Mouse (Mus musculus): ENCODE measurements at regions not wholly inside any gene's neighbourhood (a gene's known extent, or its start where the extent isn't known, plus 50 kb on each side); places are given as distances from the start of the nearest gene placed in this dataset.

GRCm38 (mm10) chr5:133821273-133821672 lies 278.2 kb upstream of the Castor2 start:
- no peak for DNase-seq (ENCODE audit: low spot score)

- DNase-seq (ENCODE audit: low spot score) = no peak
Measured at GRCm38 (mm10) chr5:133815462-133815861, 284.0 kb upstream of the Castor2 start.

GRCm38 (mm10) chr5:133814436-133814835 lies 285.1 kb upstream of the Castor2 start:
- no peak for DNase-seq (ENCODE audit: low spot score)

- DNase-seq (ENCODE audit: low spot score) = no peak
Measured at GRCm38 (mm10) chr5:133812216-133812615, 287.3 kb upstream of the Castor2 start.

GRCm38 (mm10) chr5:133806891-133807290 lies 292.6 kb upstream of the Castor2 start:
- no peak for DNase-seq (ENCODE audit: low spot score)

GRCm38 (mm10) chr5:133802001-133802400 lies 297.5 kb upstream of the Castor2 start:
- DNase-seq (ENCODE audit: low spot score) = peak; percentile 1

GRCm38 (mm10) chr5:133795638-133796037 lies 303.9 kb upstream of the Castor2 start:
- no peak for DNase-seq (ENCODE audit: low spot score)

- DNase-seq (ENCODE audit: low spot score) = no peak
Measured at GRCm38 (mm10) chr5:133790726-133791125, 308.8 kb upstream of the Castor2 start.

GRCm38 (mm10) chr5:133788006-133788405 lies 311.5 kb upstream of the Castor2 start:
- no peak for DNase-seq (ENCODE audit: low spot score)

- DNase-seq (ENCODE audit: low spot score) = no peak
Measured at GRCm38 (mm10) chr5:133787491-133787890, 312.0 kb upstream of the Castor2 start.

GRCm38 (mm10) chr5:133776591-133776990 lies 322.9 kb upstream of the Castor2 start:
- no peak for DNase-seq (ENCODE audit: low spot score)

GRCm38 (mm10) chr5:133774116-133774515 lies 325.4 kb upstream of the Castor2 start:
- no peak for DNase-seq (ENCODE audit: low spot score)

- DNase-seq (ENCODE audit: low spot score) = no peak
Measured at GRCm38 (mm10) chr5:133768856-133769255, 330.7 kb upstream of the Castor2 start.

- no peak for DNase-seq (ENCODE audit: low spot score)
Measured at GRCm38 (mm10) chr5:133757817-133758216, 341.7 kb upstream of the Castor2 start.

GRCm38 (mm10) chr5:133754180-133754579 lies 345.3 kb upstream of the Castor2 start:
- DNase-seq (ENCODE audit: low spot score) = no peak

GRCm38 (mm10) chr5:133753461-133754160 lies 345.9 kb upstream of the Castor2 start:
- no peak for DNase-seq (ENCODE audit: low spot score)

GRCm38 (mm10) chr5:133746960-133747359 lies 352.6 kb upstream of the Castor2 start:
- no peak for DNase-seq (ENCODE audit: low spot score)

- DNase-seq (ENCODE audit: low spot score) = no peak
Measured at GRCm38 (mm10) chr5:133746411-133746810, 353.1 kb upstream of the Castor2 start.

- no peak for DNase-seq (ENCODE audit: low spot score)
Measured at GRCm38 (mm10) chr5:133744136-133744535, 355.4 kb upstream of the Castor2 start.

- DNase-seq (ENCODE audit: low spot score) = no peak
Measured at GRCm38 (mm10) chr5:133743606-133744005, 355.9 kb upstream of the Castor2 start.

GRCm38 (mm10) chr5:133731871-133732270 lies 367.6 kb upstream of the Castor2 start:
- DNase-seq (ENCODE audit: low spot score) = no peak

GRCm38 (mm10) chr5:133718187-133719078 lies 381.1 kb upstream of the Castor2 start:
- DNase-seq (ENCODE audit: low spot score) = no peak

GRCm38 (mm10) chr5:133715830-133716229 lies 383.7 kb upstream of the Castor2 start:
- no peak for DNase-seq (ENCODE audit: low spot score)

All from heart, adult 8-10 months (tissue).